Mouse (Mus musculus): ENCODE data around the gene Palm2. TPM values are rescaled to one million over a fixed set of nuclear protein-coding genes. Genes with fewer than 3 reads are reported as not detected.

Gene Palm2
- polyA plus RNA-seq, 1 experiment from 2014 or later, result 20.2 TPM

- H3K4me3 ChIP-seq, result 0 out of 2 replicates have a peak overlapping the region, but pooled peaks have one; percentile 17
- peaks cover 73% of the 10 kb centered on the region for H3K4me1 ChIP-seq (replicated peaks)
- peak overlapping the region; percentile 26; the same call in 1 of the 2 replicates for H3K9ac ChIP-seq
- peak overlapping the region; percentile 49 for H3K4me2 ChIP-seq
- H3K27ac ChIP-seq, result peak overlapping the region; percentile 79
- 17% methylated on average over 12 of the region's 12 CpGs for WGBS
- no peaks in the 10 kb centered on the region for H3K9me3 ChIP-seq (replicated peaks)
- H3K27me3 ChIP-seq, result no peaks in the 10 kb centered on the region
- ATAC-seq (replicated peaks; ENCODE audit: insufficient number of reproducible peaks, insufficient read depth, low FRiP score, low read depth), result no peak
- H3K36me3 ChIP-seq, result peaks cover 7% of the 10 kb centered on the region; the same call in 1 of the 2 replicates
Observed at GRCm38 (mm10) chr4:57672996-57673906, 239.2 kb downstream of the Palm2 start.

GRCm38 (mm10) chr4:57674351-57674750 is 240.3 kb downstream of the Palm2 start:
- peaks cover 65% of the 10 kb centered on the region for H3K4me1 ChIP-seq (replicated peaks)
- peak overlapping the region; percentile 53; the same call in 1 of the 2 replicates for H3K4me2 ChIP-seq
- H3K9ac ChIP-seq, result no peak overlapping the region
- ATAC-seq (replicated peaks; ENCODE audit: insufficient number of reproducible peaks, insufficient read depth, low FRiP score, low read depth), result no peak
- H3K36me3 ChIP-seq, result peaks cover 9% of the 10 kb centered on the region; the same call in 1 of the 2 replicates
- H3K27me3 ChIP-seq, result no peaks in the 10 kb centered on the region
- 62% methylated on average over 7 of the region's 7 CpGs for WGBS
- no peaks in the 10 kb centered on the region for H3K9me3 ChIP-seq (replicated peaks)
- H3K27ac ChIP-seq, result peak overlapping the region; percentile 79
- H3K4me3 ChIP-seq, result no peak overlapping the region

GRCm38 (mm10) chr4:57675387-57675786 is 241.3 kb downstream of the Palm2 start:
- H3K27ac ChIP-seq, result peak overlapping the region; percentile 79
- peak overlapping the region; percentile 53 for H3K4me2 ChIP-seq
- peaks cover 55% of the 10 kb centered on the region for H3K4me1 ChIP-seq (replicated peaks)
- H3K9me3 ChIP-seq (replicated peaks), result no peaks in the 10 kb centered on the region
- peak; percentile 81 for ATAC-seq (replicated peaks; ENCODE audit: insufficient number of reproducible peaks, insufficient read depth, low FRiP score, low read depth)
- no peak overlapping the region for H3K9ac ChIP-seq
- WGBS, result 2% methylated on average over 13 of the region's 13 CpGs
- H3K27me3 ChIP-seq, result no peaks in the 10 kb centered on the region
- peaks cover 9% of the 10 kb centered on the region; the same call in 1 of the 2 replicates for H3K36me3 ChIP-seq
- peak overlapping the region; percentile 19; the same call in 1 of the 2 replicates for H3K4me3 ChIP-seq

GRCm38 (mm10) chr4:57677916-57678315 is 243.9 kb downstream of the Palm2 start:
- no peak overlapping the region for H3K4me3 ChIP-seq
- H3K36me3 ChIP-seq, result peaks cover 9% of the 10 kb centered on the region; the same call in 1 of the 2 replicates
- H3K4me2 ChIP-seq, result no peak overlapping the region
- H3K27me3 ChIP-seq, result no peaks in the 10 kb centered on the region
- no peak overlapping the region for H3K9ac ChIP-seq
- 79% methylated on average over 12 of the region's 12 CpGs for WGBS
- no peaks in the 10 kb centered on the region for H3K9me3 ChIP-seq (replicated peaks)
- H3K27ac ChIP-seq, result no peak overlapping the region
- H3K4me1 ChIP-seq (replicated peaks), result peaks cover 49% of the 10 kb centered on the region
- no peak for ATAC-seq (replicated peaks; ENCODE audit: insufficient number of reproducible peaks, insufficient read depth, low FRiP score, low read depth)

GRCm38 (mm10) chr4:57678991-57679457 is 245.0 kb downstream of the Palm2 start:
- no peak for ATAC-seq (replicated peaks; ENCODE audit: insufficient number of reproducible peaks, insufficient read depth, low FRiP score, low read depth)
- 68% methylated on average over 9 of the region's 9 CpGs for WGBS
- no peaks in the 10 kb centered on the region for H3K9me3 ChIP-seq (replicated peaks)
- no peak overlapping the region for H3K4me3 ChIP-seq
- H3K9ac ChIP-seq, result no peak overlapping the region
- peaks cover 42% of the 10 kb centered on the region for H3K4me1 ChIP-seq (replicated peaks)
- H3K4me2 ChIP-seq, result no peak overlapping the region
- peaks cover 9% of the 10 kb centered on the region; the same call in 1 of the 2 replicates for H3K36me3 ChIP-seq
- no peaks in the 10 kb centered on the region for H3K27me3 ChIP-seq
- no peak overlapping the region for H3K27ac ChIP-seq

GRCm38 (mm10) chr4:57680186-57680585 is 246.1 kb downstream of the Palm2 start:
- peaks cover 42% of the 10 kb centered on the region for H3K4me1 ChIP-seq (replicated peaks)
- no peak overlapping the region for H3K4me2 ChIP-seq
- no peak overlapping the region for H3K4me3 ChIP-seq
- no peaks in the 10 kb centered on the region for H3K27me3 ChIP-seq
- no peak overlapping the region for H3K9ac ChIP-seq
- H3K36me3 ChIP-seq, result peaks cover 9% of the 10 kb centered on the region; the same call in 1 of the 2 replicates
- H3K9me3 ChIP-seq (replicated peaks), result no peaks in the 10 kb centered on the region
- ATAC-seq (replicated peaks; ENCODE audit: insufficient number of reproducible peaks, insufficient read depth, low FRiP score, low read depth), result no peak
- 88% methylated on average over 12 of the region's 12 CpGs for WGBS
- no peak overlapping the region for H3K27ac ChIP-seq

- H3K27ac ChIP-seq, result no peak overlapping the region
- no peak overlapping the region for H3K9ac ChIP-seq
- peaks cover 34% of the 10 kb centered on the region for H3K4me1 ChIP-seq (replicated peaks)
- no peaks in the 10 kb centered on the region for H3K9me3 ChIP-seq (replicated peaks)
- H3K4me2 ChIP-seq, result no peak overlapping the region
- no peak for ATAC-seq (replicated peaks; ENCODE audit: insufficient number of reproducible peaks, insufficient read depth, low FRiP score, low read depth)
- WGBS, result 70% methylated on average over 12 of the region's 12 CpGs
- peaks cover 4% of the 10 kb centered on the region; the same call in 1 of the 2 replicates for H3K36me3 ChIP-seq
- H3K4me3 ChIP-seq, result no peak overlapping the region
- no peaks in the 10 kb centered on the region for H3K27me3 ChIP-seq
Observed at GRCm38 (mm10) chr4:57681511-57681910, 247.5 kb downstream of the Palm2 start.

- no peaks in the 10 kb centered on the region for H3K9me3 ChIP-seq (replicated peaks)
- no peak overlapping the region for H3K27ac ChIP-seq
- H3K4me1 ChIP-seq (replicated peaks), result peaks cover 39% of the 10 kb centered on the region
- no peak for ATAC-seq (replicated peaks; ENCODE audit: insufficient number of reproducible peaks, insufficient read depth, low FRiP score, low read depth)
- no peaks in the 10 kb centered on the region for H3K27me3 ChIP-seq
- WGBS, result 91% methylated on average over 2 of the region's 2 CpGs
- H3K9ac ChIP-seq, result no peak overlapping the region
- H3K4me3 ChIP-seq, result no peak overlapping the region
- no peak overlapping the region for H3K4me2 ChIP-seq
- peaks cover 4% of the 10 kb centered on the region; the same call in 1 of the 2 replicates for H3K36me3 ChIP-seq
Observed at GRCm38 (mm10) chr4:57682341-57682740, 248.3 kb downstream of the Palm2 start.

GRCm38 (mm10) chr4:57682944-57683343 is 248.9 kb downstream of the Palm2 start:
- Histone ChIP-seq H3K9me3 (replicated peaks) (no peaks in the 10 kb centered on the region), H3K4me1 (replicated peaks) (peaks cover 39% of the 10 kb centered on the region), H3K27me3 (no peaks in the 10 kb centered on the region), H3K36me3 (peaks cover 4% of the 10 kb centered on the region; the same call in 1 of the 2 replicates), H3K4me2 (no peak overlapping the region), H3K27ac (no peak overlapping the region), H3K9ac (no peak overlapping the region), H3K4me3 (no peak overlapping the region)
- no peak for ATAC-seq (replicated peaks; ENCODE audit: insufficient number of reproducible peaks, insufficient read depth, low FRiP score, low read depth)
- WGBS, result 79% methylated on average over 11 of the region's 11 CpGs

- no peak overlapping the region for H3K9ac ChIP-seq
- H3K36me3 ChIP-seq, result peaks cover 6% of the 10 kb centered on the region; the same call in 1 of the 2 replicates
- no peak for ATAC-seq (replicated peaks; ENCODE audit: insufficient number of reproducible peaks, insufficient read depth, low FRiP score, low read depth)
- peaks cover 39% of the 10 kb centered on the region for H3K4me1 ChIP-seq (replicated peaks)
- 48% methylated on average over 12 of the region's 12 CpGs for WGBS
- H3K27me3 ChIP-seq, result no peaks in the 10 kb centered on the region
- peak overlapping the region; percentile 20 for H3K27ac ChIP-seq
- no peak overlapping the region for H3K4me2 ChIP-seq
- H3K9me3 ChIP-seq (replicated peaks), result no peaks in the 10 kb centered on the region
- H3K4me3 ChIP-seq, result no peak overlapping the region
Observed at GRCm38 (mm10) chr4:57684676-57685215, 250.7 kb downstream of the Palm2 start.

- no peak overlapping the region for H3K4me2 ChIP-seq
- no peak for ATAC-seq (replicated peaks; ENCODE audit: insufficient number of reproducible peaks, insufficient read depth, low FRiP score, low read depth)
- H3K4me1 ChIP-seq (replicated peaks), result peaks cover 34% of the 10 kb centered on the region
- no peak overlapping the region for H3K27ac ChIP-seq
- H3K4me3 ChIP-seq, result no peak overlapping the region
- no peaks in the 10 kb centered on the region for H3K9me3 ChIP-seq (replicated peaks)
- peaks cover 19% of the 10 kb centered on the region; the same call in 1 of the 2 replicates for H3K36me3 ChIP-seq
- whole genome bisulfite sequencing, result 72% methylated on average over 3 of the region's 3 CpGs
- no peak overlapping the region for H3K9ac ChIP-seq
- H3K27me3 ChIP-seq, result no peaks in the 10 kb centered on the region
Observed at GRCm38 (mm10) chr4:57686736-57687135, 252.7 kb downstream of the Palm2 start.
